Mouse (Mus musculus): ENCODE measurements around the gene Gm37240.
"Not testable (repeated sequence)": the region's sequence is repeated elsewhere in the genome, so short reads cannot be mapped to it uniquely, and the experiment has no call there.

The Gm37240 gene

DNA sequence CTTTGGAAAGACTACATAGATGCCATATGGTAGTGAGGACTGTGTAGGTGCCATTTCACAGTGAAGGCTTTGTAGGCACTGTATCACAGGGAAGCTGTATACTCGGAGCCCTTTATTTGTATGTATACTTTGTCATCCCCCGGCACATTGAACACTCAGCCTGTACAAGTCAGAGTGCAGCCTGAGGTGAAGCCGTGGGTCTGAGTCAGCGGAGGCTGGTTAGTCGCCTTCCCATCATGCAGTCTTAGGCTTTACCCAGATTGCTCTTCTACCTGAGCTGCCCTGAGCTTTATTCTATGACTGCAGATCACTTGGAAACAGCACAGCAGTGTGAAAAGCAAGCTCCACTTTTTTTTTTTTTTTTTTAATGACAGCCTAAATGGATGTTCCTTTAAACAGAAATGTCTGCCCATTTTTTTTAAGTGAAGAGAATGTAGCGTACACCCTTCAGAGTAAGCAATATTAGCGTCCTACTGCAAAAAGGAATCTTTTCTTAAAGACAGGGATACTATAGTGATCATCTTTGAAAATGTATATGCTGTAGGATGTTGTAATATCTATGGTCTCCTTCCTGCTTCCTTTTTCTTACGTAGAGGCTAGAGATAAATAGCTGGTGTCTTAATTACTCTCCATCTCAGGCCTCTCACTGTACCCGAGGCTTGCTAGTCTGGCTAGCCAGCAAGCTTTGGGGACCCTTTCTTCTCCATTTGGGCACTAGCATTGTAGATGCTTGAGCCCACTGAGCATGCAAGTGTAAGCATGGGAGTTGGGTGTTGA, 969.2 kb downstream of the Gm37240 start:
- no peak for DNase-seq (ENCODE audit: low read depth, low spot score)

DNA sequence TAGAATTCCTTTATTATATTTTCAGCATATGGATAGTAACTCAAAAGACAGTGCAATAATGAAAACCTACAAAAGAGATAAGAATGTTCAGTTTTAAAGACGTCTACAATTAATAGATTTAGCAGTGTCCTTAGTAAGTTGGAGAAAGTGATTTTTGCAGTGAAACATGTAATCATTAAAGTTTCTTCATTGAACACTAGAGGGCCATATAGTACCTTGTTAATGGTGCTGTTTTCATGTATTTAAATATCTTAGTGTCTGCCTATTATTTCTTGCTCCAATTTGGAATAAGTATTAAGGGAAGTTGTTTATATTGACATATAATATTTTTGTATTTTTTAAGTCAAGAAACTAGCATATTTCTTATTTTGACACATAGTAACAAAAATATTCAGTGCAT, 973.0 kb downstream of the Gm37240 start:
- DNase-seq (ENCODE audit: low read depth, low spot score), result no peak

DNA sequence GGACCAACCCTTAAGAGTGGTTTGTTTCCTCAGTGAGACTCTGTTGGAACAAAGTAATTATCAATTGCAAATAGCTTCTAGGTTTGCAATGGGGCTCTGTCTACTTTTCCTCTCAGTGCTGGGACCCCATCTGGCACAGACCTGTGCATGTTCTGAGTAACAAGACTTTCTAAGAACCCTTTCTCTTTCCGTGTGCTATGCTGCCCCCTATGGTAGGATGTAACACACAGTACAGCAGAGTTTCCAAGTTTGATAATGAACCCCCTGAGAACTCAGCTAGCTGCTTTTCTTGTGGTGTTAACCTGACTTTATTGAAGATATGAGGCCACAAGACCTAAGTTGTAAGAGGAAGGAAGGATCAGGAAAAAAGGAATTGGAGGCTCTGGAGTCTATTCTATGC, 980.8 kb downstream of the Gm37240 start:
- peak; percentile 20 for DNase-seq (ENCODE audit: low read depth, low spot score)

DNA sequence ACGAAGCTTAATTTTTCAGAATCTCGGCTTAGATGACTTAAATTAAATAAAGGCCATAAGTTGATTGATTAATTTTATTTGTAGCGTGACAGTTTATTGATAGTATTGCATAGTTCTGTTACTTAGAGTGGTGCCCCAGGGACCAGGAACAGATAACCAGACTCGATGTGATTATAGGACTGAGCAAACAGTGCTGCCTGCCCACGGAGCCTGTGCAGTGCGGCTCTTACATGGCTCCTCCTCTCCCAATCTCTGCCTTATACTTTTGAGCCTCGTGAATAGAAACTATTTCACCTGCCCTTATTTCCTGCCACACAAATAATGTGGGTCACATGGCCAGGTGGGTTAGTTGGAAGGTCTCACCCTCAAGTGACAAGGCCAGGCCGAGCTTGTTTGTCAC, 989.4 kb downstream of the Gm37240 start:
- no peak for DNase-seq (ENCODE audit: low read depth, low spot score)

DNA sequence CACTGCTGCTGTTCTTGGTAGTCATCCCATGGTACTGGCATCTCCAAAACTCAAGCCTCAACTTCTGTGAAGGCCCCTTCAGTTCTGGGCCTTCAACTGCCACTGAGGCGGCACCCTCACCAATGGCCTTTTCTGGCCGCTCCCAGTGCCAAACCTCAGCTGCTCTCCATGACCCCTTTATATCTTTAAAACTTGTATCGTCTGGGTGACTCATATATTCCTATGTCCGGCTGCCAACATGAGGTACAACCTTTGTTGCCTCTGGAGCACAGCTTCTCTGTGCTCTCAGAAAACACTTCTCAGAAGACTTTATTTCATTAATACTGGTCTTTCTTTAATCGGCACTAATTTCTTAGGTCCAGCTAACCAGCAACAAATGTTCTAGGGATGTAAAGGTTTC, 996.3 kb downstream of the Gm37240 start:
- DNase-seq (ENCODE audit: low read depth, low spot score), result no peak

DNA sequence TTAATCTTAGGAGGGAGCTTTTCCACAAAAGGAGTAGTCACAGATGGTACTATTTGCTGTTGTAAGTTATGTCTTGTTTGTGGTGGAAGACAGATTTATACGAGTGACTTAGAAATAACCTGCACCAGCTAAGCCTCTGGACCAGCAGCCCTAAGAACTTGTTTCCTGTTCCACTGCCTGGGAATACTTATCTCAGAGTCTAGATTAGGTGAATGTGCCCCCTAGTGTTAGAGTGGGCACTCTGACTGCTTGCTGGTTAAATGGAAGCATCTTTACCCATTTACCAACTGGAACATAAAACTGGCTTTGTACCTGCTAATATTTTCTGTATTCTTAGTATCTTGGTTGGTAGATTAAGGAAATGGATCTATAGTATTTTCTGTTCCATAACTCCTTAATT, 997.7 kb downstream of the Gm37240 start:
- peak; percentile 9 for DNase-seq (ENCODE audit: low read depth, low spot score)

DNA sequence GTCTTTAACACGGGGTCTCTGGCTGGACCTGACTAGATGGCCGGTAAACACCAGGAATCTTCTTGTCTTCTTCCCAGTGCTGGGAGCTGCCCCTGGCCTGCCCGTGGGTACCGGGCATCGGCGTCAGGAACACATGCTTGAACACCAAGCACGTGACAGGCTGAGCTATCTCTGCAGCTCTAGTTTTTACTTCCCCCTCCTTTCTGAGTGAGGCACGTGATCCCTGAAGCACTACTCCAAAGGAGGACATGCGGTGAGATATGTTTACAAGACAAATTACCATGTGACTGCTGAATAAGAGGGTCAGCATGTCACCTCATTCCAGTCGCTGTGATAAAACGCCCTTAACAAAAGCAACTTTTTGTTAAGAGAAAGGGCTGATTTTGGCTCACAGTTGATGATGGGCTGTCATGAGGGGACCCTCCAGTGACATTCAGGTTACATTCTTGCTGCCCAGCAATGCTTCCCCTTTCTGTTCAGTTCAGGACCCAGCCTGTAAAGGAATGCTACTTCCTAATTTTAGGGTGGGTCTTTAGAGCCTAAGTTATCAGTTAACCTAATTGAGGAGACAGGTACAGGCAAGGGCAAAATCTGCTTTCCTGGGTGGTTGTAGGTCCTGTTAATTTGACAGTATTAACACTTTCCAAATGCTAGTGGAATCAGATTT, 1003.4 kb downstream of the Gm37240 start:
- no peak for DNase-seq (ENCODE audit: low read depth, low spot score)

DNA sequence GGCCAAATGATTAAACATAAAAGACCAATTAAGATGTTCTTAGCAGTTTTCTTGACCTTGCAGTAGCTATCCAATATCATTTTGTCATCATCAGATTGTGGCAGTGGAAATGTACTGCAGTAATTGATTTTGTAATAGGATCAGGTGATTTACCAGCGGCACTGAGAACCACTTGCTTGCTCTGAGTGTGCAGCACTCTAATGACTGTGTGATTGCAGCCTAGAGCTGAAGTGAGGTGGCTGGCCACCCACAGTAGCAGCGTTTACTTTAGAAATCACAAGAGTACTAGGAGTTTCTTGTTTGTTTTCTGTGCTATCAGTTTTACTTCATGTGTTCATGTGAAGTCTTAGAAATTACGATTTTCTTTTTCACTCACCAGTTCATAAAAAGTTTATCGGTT, 1011.1 kb downstream of the Gm37240 start:
- no peak for DNase-seq (ENCODE audit: low read depth, low spot score)

DNA sequence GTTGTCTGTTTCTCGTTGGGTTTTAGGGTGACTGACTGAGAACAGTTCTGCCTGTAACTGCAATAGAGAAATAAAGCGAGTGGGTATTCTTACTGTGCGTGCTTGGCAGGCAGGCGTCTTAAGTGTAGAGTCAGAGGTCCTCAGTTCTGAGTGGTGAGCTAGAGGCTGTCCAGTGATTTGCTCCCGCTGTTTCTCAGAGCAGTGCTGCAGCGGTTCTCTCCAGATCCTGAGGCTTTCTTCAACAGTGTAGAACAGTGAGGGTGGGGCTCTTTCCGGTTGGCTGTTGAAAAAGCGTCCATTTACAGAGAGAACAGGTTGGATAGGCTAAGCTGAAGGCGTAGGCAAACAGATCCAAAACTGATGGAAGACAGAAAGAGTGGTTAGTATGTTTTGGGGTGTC, 1012.0 kb downstream of the Gm37240 start:
- no peak for DNase-seq (ENCODE audit: low read depth, low spot score)

DNA sequence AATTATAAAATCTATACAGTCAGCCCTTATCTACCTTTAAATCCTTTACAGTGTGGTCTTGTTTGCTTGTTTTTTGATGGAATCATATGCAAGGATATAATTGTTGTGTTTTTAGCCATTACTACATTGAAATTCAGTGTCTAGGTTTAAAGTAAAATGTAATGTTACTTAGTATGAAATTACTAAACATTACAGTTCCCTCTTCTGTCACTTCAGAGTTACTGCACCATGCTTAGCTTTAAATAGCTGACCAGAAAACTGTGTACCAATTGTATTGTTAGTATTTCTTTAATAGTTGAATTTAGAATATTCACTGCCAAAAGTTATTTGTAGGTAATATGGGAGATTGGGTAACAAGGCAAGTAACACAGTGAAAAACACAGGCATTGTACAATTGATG, 1017.2 kb downstream of the Gm37240 start:
- DNase-seq (ENCODE audit: low read depth, low spot score), result no peak

DNA sequence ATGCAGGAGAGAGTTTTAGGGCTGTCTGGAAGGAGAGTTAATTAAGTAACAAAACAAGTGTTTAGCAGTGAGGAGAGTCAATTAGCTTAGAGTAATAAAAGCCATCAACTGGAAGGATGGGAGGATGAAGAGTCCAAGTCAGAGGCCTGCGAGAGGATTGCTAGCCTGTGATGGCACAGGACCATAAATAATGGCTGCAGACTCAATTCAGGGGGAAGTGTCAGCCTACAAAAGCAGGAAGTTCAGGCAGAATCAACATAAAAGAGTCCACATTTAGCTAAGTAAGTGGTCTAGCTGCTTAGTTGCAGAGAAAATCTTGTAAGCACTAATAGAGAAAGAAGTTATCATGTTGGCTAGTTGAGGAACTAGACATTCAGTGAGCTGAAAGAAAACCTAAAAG, 1019.3 kb downstream of the Gm37240 start:
- DNase-seq (ENCODE audit: low read depth, low spot score), result no peak

DNA sequence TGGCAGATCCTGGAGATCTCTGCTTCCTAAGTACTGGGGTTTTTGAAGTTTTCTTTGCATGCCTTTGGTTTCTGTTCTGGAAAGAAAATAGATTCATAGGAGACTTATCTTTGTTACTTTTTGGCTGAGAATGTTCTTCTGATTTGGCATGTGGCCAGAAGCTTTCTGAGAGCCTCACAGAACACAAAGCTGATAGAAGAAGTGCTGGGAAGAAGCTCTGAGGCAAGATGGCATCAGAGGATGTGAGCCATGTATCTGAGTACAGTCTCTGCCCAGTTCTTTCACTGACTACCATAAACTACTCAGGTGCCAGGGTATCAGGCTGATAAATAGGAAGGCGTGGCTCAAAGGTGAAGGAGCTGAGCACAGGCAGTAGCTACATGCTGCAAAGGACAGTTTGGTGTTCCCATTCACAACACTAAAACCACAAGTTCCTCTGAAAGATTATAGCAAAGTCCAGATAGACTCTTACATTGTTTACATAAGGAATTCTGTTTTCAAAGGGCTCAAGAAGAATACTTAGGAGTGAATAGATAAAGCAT, 1019.8 kb downstream of the Gm37240 start:
- DNase-seq (ENCODE audit: low read depth, low spot score), result no peak

DNA sequence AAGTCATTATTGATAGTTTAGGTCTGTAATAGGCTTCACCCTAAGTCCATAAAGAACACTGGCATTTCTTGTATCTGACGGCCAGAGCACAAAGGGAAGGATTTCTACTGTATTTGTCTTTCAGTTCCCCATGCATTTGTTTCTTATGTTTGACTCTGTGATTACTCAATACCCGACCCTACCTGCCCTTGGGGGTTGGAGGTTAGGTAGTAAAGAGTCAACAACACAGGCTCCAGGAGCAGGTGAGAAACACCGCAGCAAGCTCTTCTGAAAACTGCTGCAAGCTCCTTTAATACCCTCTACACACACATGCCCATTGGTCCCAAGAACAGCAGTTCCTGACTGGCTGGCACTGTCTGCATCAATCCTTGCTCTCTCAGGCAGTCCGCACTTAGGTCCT, 1020.5 kb downstream of the Gm37240 start:
- no peak for DNase-seq (ENCODE audit: low read depth, low spot score)

DNA sequence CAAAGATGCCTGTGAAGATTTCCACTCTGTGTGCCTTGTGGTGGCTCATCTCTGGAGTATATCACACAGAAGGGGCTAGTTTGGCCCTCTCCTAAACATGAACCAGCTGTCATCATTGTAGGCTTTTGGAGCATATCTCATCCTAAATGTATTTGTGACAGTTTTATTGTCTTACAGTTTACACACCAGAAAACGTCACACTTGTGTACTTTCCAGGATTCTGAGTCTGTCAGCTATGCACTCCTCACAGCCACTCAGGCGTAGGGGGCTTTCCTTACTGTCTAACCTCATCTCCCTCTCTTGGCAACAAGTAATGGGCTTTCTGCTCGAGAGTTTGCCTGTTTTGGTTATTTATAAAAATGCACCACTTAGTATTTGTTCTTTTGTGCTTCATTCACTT, 1021.6 kb downstream of the Gm37240 start:
- DNase-seq (ENCODE audit: low read depth, low spot score), result no peak

DNA sequence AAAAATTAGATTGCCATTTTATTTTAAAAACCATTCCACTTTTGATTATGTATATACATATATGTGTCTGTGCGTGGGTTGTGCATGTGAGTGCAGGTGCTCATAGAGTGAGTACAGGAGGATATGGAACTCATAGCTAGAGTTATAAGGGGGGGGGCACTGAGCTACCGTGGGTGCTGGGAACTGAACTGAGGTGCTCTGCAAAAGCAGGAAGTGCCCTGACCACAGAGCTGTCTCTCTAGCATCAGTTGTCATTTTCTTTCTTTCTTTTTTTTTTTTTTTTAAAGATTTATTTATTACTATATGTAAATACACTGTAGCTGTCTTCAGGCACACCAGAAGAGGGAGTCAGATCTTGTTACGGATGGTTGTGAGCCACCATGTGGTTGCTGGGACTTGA, 1025.5 kb downstream of the Gm37240 start:
- not testable (repeated sequence) for DNase-seq (ENCODE audit: low read depth, low spot score)

DNA sequence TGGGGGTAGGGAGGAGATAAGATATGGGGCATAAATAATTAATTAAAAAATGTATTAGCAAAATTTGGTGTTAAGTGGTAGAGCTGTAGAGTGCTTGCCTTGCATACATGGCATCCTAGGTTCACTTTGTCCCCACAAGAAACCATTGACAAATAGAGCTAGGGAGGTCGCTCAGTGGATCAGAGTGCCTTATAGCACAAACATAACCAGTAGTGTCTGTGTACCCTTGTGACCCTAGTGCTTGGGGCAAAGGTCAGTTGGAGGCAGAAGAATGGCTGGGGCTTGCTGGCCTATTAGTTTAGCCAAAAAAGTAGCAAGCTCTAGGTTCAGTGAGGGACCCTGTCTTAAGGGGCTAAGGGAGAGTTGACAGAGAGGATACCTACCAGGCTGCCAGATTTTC, 1026.6 kb downstream of the Gm37240 start:
- no peak for DNase-seq (ENCODE audit: low read depth, low spot score)

DNA sequence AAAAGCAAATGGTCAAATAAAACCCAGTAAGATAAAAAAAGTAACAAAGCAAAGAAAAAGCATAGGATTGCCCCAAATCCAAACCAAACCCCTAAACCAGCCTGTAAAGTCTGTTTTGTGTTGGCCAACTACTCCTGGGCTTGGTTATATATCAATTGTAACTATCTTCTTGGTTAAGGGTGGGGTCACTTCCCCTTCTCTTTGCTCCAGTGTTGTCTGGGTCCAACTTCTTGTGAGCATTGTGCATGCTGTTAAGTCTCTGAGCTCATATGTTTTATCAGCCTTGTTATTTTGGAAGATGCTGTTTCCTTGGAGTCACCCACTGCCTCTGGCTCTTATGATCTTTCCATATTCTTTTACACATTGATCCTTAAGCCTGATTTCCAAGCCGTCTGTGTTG, 1032.9 kb downstream of the Gm37240 start:
- no peak for DNase-seq (ENCODE audit: low read depth, low spot score)

DNA sequence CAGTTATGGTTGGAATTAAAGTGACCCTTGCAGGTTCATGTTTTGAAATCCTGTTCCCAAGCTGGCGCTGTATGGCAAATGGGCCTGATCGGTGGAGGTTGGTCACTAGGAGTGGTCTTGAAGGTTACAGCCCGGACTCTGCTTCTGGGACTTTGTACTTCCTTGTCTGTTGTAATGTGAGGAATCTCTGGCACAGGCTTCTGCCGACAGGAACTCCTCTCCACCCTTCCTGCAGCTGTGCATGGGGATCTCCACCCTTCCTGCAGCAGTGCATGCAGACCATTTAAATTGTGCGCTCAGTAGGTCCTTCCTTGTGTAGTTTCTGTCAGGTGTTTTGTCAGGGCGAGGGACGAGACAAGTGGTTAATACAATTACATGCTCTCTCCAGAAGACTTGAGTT, 1034.4 kb downstream of the Gm37240 start:
- no peak for DNase-seq (ENCODE audit: low read depth, low spot score)

DNA sequence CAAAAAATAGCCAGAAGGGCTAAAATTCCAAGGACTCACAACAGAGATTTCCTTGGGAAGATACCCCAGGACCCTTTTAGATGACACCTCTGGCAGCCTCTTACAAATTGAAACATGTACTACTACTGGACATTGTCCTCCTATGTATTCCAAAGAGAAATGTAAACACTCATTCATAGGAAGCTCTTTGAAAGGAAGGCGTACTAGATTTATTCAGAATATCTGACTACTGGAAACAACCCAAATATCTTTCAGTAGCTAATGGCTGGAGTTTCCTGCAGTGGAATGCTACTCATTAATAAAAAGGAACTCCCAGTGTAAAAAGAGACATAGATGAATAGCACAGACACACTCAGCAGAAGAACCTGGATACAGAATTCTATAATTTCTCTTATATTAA, 1035.5 kb downstream of the Gm37240 start:
- no peak for DNase-seq (ENCODE audit: low read depth, low spot score)

DNA sequence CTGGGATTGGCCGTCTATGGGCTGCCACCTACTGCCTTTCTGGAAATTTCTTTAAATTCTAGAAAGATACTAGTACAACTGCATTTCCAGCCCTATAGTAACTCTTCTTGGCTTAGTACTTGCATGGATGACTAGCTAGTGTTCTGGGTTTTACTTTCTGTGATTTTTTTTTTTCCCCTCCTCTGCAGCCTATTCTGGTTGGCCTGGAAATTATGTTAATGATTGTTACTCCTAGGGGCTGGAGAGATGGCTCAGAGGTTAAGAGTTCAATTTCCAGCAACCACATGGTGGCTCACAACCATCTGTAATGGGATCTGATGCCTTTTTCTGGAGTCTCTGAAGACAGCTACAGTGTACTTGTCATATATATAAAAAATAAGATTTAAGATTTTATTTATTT, 1036.9 kb downstream of the Gm37240 start:
- DNase-seq (ENCODE audit: low read depth, low spot score), result no peak

DNA sequence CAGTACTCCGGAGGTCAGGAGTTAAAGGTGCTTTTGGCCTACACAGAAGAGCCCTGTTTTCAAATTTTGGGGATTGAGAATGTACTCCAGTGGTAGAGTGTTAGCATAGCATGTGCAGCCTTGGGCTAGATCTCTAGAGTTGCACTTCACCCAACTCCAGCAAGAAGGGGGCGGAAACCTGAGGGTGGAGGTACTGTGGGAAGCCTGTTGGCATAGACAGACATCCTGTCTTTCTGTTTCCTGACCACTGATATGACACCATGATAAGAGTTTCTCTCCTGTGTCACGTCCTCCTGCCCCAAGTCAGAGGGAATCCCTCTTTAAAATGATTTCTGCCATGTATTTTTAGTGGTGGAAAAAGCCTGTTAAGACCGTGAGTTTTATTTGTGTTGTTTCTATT, 1038.5 kb downstream of the Gm37240 start:
- DNase-seq (ENCODE audit: low read depth, low spot score), result no peak

DNA sequence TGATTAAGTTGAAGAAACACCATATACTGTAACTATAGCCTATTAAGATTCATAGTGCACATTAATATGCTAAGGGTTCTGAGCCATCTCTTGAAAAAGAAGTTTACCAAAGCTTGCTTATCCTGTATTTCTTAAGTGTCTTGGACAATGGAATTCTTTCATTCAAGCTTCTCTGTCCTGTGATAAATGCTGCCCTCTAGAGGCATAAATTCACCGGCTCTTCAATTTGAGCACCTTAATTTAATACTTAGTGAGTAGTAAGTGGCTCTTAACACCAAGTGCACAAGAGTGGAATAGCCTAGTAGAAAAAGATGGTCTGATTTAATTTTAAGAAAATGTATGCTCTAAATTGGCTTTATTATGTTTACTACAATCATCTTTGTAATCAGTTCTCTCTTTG, 1043.7 kb downstream of the Gm37240 start:
- peak; percentile 50 for DNase-seq (ENCODE audit: low read depth, low spot score)

DNA sequence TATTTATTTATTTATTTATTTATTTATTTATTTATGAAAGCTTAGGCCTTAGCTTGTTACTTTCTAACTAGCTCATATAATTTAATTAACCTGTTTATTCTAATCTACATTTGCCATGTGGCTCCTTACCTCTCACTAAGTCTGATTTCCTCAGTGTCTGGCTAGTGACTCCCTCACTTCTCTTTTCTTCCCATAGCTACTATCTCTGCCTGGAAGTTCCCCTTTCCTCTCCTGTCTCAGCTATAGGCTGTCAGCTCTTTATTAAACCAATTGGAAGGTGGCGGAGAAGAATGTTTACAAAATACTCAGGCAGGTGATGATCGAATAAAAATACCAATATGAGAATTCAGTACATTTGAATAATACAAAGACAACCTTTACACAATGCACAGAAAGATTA, 1044.5 kb downstream of the Gm37240 start:
- DNase-seq (ENCODE audit: low read depth, low spot score), result no peak

All from retina, adult 2 months (tissue).